Mouse (Mus musculus) midbrain, embryonic 16.5 days (tissue): ENCODE data around the gene Mvb12a. TPM values are rescaled to one million over a fixed set of nuclear protein-coding genes. Genes with fewer than 3 reads are reported as not detected.
A peak's percentile ranks its signal among the peaks of the same experiment; 100 is the strongest.

Experiments
- ATAC-seq: fragments of 200-750 bp; cut with Nextera tagmentation; 2 replicates; pipeline ENCODE4 v1.8.0; 2017; ENCODE audit warnings: moderate TSS enrichment
- H3K27ac ChIP-seq: fragments of 300-500 bp; sonication (generic); 2 replicates; pipeline ENCODE4 v1.5.1; 2014; ENCODE audit warnings: mild to moderate bottlenecking, low read length, mixed read lengths
- H3K27me3 ChIP-seq: fragments of 300-500 bp; sonication (generic); 2 replicates; pipeline ENCODE4 v1.6.1; 2014; ENCODE audit warnings: low read depth, low read length, mixed read lengths; ENCODE audit not compliant: control insufficient read depth, insufficient read depth
- H3K36me3 ChIP-seq: fragments of 300-500 bp; sonication (generic); 2 replicates; pipeline ENCODE4 v1.6.1; 2014; ENCODE audit warnings: mild to moderate bottlenecking, low read length, moderate library complexity, mixed read lengths; ENCODE audit not compliant: control insufficient read depth, insufficient read depth
- H3K4me1 ChIP-seq: fragments of 300-500 bp; sonication (generic); 2 replicates; pipeline ENCODE4 v1.6.1; 2014; ENCODE audit warnings: mild to moderate bottlenecking, low read length, mixed read lengths; ENCODE audit not compliant: control insufficient read depth, insufficient read depth
- H3K4me2 ChIP-seq: fragments of 300-500 bp; sonication (generic); 2 replicates; pipeline ENCODE4 v1.6.1; 2014; ENCODE audit warnings: mild to moderate bottlenecking, low read length, mixed read lengths
- H3K4me3 ChIP-seq: fragments of 300-500 bp; sonication (generic); 2 replicates; pipeline ENCODE4 v1.5.1; 2014; ENCODE audit warnings: low read depth, mild to moderate bottlenecking, low read length, moderate library complexity, mixed read lengths
- H3K9ac ChIP-seq: fragments of 300-500 bp; sonication (generic); 2 replicates; pipeline ENCODE4 v1.6.1; 2014; ENCODE audit warnings: low read depth, low read length, mixed read lengths
- H3K9me3 ChIP-seq: fragments of 300-500 bp; sonication (generic); replicated peaks from 2 replicates; pipeline ENCODE4 v1.6.1; 2014; ENCODE audit warnings: mild to moderate bottlenecking, low read length, mixed read lengths; ENCODE audit not compliant: control insufficient read depth, poor library complexity, severe bottlenecking
- WGBS: fragments of 180-500 bp; shearing (Covaris S2); extraction: QIAGEN DNeasy Blood & Tissue Kit; methylation state at CpG from one replicate; pipeline ENCODE4 v1.1.7; 2014; 5-methylcytosine and 5-hydroxymethylcytosine counted together
- polyA plus RNA-seq: library from polyadenylated mRNA; unstranded; fragments of >200 nt; fragmentation: Nextera tagmentation; extraction: Ambion mirVana; gene quantifications from 2 replicates; pipeline ENCODE4 v1.2.1, GENCODE M21; 2015

Mvb12a gene
- polyA plus RNA-seq, 1 experiment from 2014 or later, result 60.3 TPM

DNA sequence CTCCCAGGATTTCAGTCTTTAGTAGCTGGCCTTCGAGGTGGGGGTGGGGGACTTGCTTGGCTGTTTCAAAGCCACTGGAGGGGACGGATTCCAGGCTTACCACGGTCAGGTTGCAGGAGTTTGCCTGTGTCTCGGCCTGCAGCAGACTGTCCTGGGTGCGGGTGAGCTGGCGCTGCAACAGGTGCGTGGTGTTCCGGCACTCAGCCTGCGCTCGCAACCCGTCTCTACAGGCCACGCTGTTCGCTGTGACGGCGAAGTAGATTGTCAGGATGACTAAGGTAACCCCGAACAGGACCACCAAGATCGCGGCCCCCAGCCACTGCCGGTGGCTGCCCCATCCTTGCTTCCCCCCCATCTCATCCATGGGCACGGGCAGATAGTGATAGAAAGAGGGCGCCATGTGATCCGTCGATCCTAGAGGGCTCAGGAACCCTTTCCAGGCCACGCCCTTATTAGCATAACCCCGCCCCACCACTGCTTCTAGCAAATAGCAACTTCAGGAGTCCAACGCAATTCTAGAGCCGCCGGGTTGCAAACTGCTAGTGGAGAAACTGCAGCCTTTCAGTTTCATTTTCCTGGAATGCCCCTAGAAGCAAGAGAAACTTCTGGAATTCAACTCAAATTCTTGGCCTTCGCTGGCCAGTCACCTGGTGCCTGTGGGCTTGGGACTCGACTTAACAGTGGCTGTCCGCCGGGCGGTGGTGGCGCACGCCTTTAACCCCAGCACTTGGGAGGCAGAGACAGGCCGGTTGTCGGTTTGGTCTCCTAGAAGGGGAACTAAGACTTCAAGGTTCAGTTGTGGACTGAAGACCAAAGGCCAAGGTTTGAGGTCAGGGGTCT, 5.5 kb upstream of the Mvb12a start, which contains the start of gene Bst2:
Gene Bst2 (minus strand): TSS at position 429 of the 840 bp plus-strand sequence.
- ATAC-seq, result no peak
- no peak within 1 kb of the TSS for H3K27ac ChIP-seq
- peak within 1 kb of the TSS; percentile 22 for H3K4me3 ChIP-seq
- H3K27me3 ChIP-seq, result peaks cover 23% of the 10 kb centered on the region
- H3K4me1 ChIP-seq, result peaks cover 7% of the 10 kb centered on the region; the same call in 1 of the 2 replicates
- WGBS, result 3% methylated on average over 37 of the region's 37 CpGs
- no peaks in the 10 kb centered on the region for H3K9me3 ChIP-seq
- peak within 1 kb of the TSS; percentile 47 for H3K4me2 ChIP-seq
- H3K9ac ChIP-seq, result 0 out of 2 replicates have a peak within 1 kb of the TSS, but pooled peaks have one; percentile 7
- H3K36me3 ChIP-seq, result no peaks in the 10 kb centered on the region

DNA sequence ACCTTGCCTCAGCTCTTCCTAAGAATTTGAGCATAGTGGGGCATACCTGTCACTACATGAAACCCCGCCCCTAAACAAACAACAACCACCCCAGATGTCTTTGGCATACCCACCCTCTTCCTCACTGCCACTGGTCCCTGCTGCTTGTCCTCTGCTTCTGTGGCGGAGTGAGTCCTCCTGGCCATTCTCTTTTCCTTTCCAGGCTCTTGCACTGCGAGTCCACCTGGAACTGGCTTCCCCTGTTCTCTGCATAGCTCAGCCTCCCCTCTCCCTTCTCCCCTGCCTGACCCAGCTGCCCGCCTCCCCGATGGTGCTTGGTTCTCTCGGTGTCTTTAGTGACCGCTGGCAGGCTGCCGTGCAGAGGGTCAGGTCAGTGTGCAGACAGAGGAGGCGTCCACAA, 1.0 kb downstream of the Mvb12a start:
- no peaks in the 10 kb centered on the region for H3K9me3 ChIP-seq
- H3K27me3 ChIP-seq, result 0 out of 2 replicates have a peak, but pooled peaks cover 3% of the 10 kb centered on the region
- H3K4me3 ChIP-seq, result peak overlapping the region; percentile 50
- peaks cover 6% of the 10 kb centered on the region for H3K4me1 ChIP-seq
- no peak overlapping the region for H3K9ac ChIP-seq
- H3K36me3 ChIP-seq, result peaks cover 17% of the 10 kb centered on the region
- ATAC-seq, result 0 out of 2 replicates have a peak, but pooled peaks have one; percentile 3
- H3K27ac ChIP-seq, result no peak overlapping the region
- H3K4me2 ChIP-seq, result peak overlapping the region; percentile 72
- WGBS, result 90% methylated on average over 9 of the region's 9 CpGs

DNA sequence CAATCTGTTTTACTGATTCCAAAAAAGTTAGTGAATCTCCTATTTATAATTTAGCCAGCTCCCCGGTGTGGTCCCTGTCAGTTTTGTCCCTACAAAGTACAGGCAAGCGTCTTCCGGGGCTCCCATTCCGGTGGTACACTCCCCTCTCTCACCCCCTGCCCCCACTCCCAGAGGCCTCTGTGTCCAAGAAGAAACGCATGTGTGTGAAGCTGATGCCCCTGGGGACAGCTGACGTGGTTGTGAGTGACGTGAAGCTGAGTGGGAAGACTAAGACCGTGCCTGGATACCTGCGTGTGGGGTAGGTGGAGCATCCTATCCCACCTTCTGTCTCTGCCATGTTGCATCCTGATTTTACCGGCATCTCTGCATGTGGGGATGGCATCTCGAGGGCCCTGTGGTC, 2.3 kb downstream of the Mvb12a start:
- Histone ChIP-seq H3K27ac (no peak overlapping the region), H3K36me3 (peaks cover 18% of the 10 kb centered on the region), H3K9ac (no peak overlapping the region), H3K27me3 (no peaks in the 10 kb centered on the region), H3K4me3 (no peak overlapping the region), H3K4me2 (no peak overlapping the region), H3K9me3 (no peaks in the 10 kb centered on the region), H3K4me1 (peaks cover 6% of the 10 kb centered on the region)
- no peak for ATAC-seq
- 90% methylated on average over 11 of the region's 11 CpGs for WGBS

- 89% methylated on average over 7 of the region's 7 CpGs for WGBS
- Histone ChIP-seq H3K36me3 (peaks cover 18% of the 10 kb centered on the region), H3K9me3 (no peaks in the 10 kb centered on the region), H3K4me2 (no peak overlapping the region), H3K9ac (no peak overlapping the region), H3K4me3 (no peak overlapping the region), H3K27ac (no peak overlapping the region), H3K4me1 (peaks cover 6% of the 10 kb centered on the region), H3K27me3 (no peaks in the 10 kb centered on the region)
- no peak for ATAC-seq
Measured at GRCm38 (mm10) chr8:71547590-71547989, 4.9 kb downstream of the Mvb12a start.

DNA sequence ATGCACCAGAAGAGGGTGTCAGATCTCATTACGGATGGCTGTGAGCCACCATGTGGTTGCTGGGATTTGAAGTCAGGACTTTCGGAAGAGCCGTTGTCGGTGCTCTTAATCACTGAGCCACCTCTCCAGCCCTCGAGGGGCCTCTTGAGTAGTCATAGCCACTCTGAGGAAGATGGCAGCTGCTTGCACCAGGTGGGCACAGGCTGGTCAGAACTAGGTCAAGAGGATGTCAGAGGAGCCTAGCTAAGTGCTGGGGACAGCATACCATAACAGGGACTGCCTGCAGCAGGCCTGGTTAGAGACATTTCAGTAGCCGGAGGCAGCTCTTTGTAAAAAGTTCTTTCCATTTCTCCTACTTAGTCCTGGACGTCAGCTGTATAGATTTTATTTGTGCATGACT, 8.0 kb downstream of the Mvb12a start:
- H3K36me3 ChIP-seq, result peaks cover 12% of the 10 kb centered on the region
- 71% methylated on average over 7 of the region's 7 CpGs for WGBS
- H3K4me2 ChIP-seq, result no peak overlapping the region
- H3K9ac ChIP-seq, result no peak overlapping the region
- no peak overlapping the region for H3K4me3 ChIP-seq
- no peak overlapping the region for H3K27ac ChIP-seq
- no peaks in the 10 kb centered on the region for H3K9me3 ChIP-seq
- ATAC-seq, result no peak
- H3K27me3 ChIP-seq, result peaks cover 5% of the 10 kb centered on the region; the same call in 1 of the 2 replicates
- no peaks in the 10 kb centered on the region for H3K4me1 ChIP-seq

DNA sequence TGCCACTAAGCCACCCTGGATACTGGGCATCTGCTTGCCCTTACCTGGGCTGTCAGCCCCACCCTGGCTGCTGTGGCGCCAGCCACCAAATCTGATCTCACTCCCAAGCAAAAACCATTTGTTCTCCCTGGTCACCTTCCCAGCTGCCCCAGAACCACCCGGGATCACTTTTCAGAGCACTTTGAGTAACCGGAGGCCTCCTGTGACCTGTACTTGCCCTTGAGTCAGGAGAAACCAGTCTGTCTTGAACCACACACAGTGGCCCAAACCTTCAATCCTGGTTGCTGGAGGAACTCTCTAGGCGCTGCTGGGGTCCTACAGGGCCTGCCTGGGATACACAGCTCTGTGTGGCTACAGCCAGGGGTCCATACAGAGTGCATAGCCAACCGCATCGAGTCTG, 10.0 kb downstream of the Mvb12a start:
- no peaks in the 10 kb centered on the region for H3K9me3 ChIP-seq
- peaks cover 20% of the 10 kb centered on the region for H3K27me3 ChIP-seq
- H3K36me3 ChIP-seq, result peaks cover 9% of the 10 kb centered on the region
- no peak overlapping the region for H3K4me2 ChIP-seq
- 81% methylated on average over 6 of the region's 6 CpGs for WGBS
- H3K4me3 ChIP-seq, result no peak overlapping the region
- no peak overlapping the region for H3K27ac ChIP-seq
- ATAC-seq, result no peak
- H3K9ac ChIP-seq, result no peak overlapping the region
- no peaks in the 10 kb centered on the region for H3K4me1 ChIP-seq

DNA sequence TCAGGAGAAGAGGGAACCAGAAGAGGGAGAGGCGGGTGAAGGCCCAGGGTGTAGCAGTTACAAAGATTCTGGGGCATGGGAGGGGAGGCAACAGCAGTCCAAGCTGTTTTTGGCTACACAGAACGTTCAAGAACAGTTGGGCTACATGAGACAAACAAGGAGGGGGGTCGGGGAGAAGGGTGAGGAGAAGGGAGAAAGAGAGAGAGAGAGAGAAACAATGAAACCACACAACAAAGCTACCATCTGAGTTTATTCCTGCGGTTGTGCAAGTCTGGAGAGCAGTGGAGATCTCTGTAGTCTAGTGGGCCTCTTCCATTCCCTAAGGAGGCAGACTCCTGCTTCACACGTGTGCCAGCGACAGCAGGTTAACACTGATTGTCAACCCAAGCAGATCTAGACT, 11.3 kb downstream of the Mvb12a start:
- Histone ChIP-seq H3K4me2 (no peak overlapping the region), H3K27ac (no peak overlapping the region), H3K9me3 (no peaks in the 10 kb centered on the region), H3K9ac (no peak overlapping the region), H3K36me3 (no peaks in the 10 kb centered on the region), H3K27me3 (peaks cover 32% of the 10 kb centered on the region), H3K4me1 (peaks cover 6% of the 10 kb centered on the region), H3K4me3 (no peak overlapping the region)
- ATAC-seq, result no peak
- WGBS, result 73% methylated on average over 6 of the region's 6 CpGs

DNA sequence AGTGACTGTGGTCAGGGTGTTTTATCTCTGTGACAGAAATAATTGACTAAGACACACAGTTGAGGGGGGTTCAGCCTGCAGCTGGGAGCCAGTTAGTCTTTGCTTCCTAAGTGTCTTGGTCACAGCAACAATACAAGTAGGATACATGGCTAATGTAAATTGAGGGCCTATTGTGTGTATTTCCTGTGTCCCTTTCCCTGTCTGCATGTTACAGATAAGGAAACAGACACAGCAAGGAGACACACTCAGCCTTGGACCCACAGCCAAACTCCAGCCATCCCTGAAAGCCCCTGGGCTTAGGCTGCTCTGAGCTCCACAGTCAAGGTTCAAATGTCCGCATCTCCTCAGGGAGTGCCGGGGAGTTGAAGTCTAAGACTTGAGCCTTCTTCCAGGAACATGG, 11.9 kb downstream of the Mvb12a start:
- ATAC-seq, result no peak
- peaks cover 8% of the 10 kb centered on the region for H3K4me1 ChIP-seq
- no peak overlapping the region for H3K9ac ChIP-seq
- H3K27ac ChIP-seq, result no peak overlapping the region
- 90% methylated on average over 2 of the region's 2 CpGs for WGBS
- no peak overlapping the region for H3K4me3 ChIP-seq
- no peaks in the 10 kb centered on the region for H3K36me3 ChIP-seq
- H3K9me3 ChIP-seq, result no peaks in the 10 kb centered on the region
- H3K27me3 ChIP-seq, result peaks cover 39% of the 10 kb centered on the region
- H3K4me2 ChIP-seq, result no peak overlapping the region
